Mouse (Mus musculus): ENCODE measurements around the gene Lsm12. TPM values are rescaled to one million over a fixed set of nuclear protein-coding genes. Genes with fewer than 3 reads are reported as not detected.
"Not testable (repeated sequence)": the region's sequence is repeated elsewhere in the genome, so short reads cannot be mapped to it uniquely, and the experiment has no call there.

Lsm12 gene
- polyA plus RNA-seq, 1 experiment: 40.2 TPM

DNA sequence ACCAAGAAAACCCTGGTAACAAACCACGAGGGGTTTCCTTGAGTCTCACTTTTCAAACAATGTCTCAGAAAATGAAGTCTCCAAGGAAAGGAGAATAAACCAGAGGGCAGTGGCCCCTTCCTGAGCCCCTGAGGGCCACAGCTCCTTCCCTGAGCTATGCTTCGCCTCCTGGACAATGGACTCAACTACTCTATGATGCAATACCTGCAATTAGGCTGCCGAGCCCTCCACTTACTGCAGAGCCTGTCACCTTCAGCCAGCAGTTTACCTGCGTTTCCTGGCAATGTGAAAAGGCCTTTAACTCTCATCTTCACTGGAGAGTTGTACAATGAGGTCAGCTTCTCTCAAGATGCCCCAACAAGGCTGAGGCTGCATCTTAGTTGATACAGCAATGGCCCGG, 16.4 kb downstream of the Lsm12 start:
- TF ChIP-seq POLR2A (IDR thresholded peaks at IDR 0.05; ENCODE audit: borderline replicate concordance, insufficient read depth, low read length): no peak
- TF ChIP-seq CTCF (IDR thresholded peaks at IDR 0.05; ENCODE audit: borderline replicate concordance, insufficient read depth, low read depth, low read length): no peak
- 90% methylated on average over 5 of the region's 5 CpGs for WGBS
- Histone ChIP-seq H3K27me3 (ENCODE audit: control insufficient read depth, insufficient read depth, low read length) (no peaks in the 10 kb centered on the region), H3K4me1 (ENCODE audit: control insufficient read depth, insufficient read depth, low read length) (peaks cover 30% of the 10 kb centered on the region), H3K4me3 (replicated peaks; ENCODE audit: insufficient read depth, low read depth, low read length) (no peak overlapping the region), H3K27ac (ENCODE audit: insufficient read depth, low read length) (no peak overlapping the region)
- no peak for DNase-seq

DNA sequence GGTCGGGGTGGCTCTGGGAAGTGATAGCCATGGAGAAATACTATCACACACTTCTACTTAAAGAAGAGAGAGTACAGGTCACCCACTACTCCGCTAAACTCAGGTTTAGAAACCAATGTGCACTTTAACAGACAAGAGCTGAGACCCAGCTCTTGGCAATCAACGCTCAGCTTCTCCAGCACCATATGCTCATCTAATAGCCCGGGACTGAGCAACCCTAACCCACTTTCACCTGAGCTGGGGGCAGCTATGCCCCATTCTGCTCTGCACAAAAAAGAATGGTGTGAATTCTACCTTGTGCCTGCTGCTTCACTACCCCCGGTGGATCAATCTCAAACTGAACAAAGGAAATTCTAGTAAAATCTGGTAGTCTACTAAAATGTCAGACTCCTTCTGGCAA, 17.6 kb downstream of the Lsm12 start:
- TF ChIP-seq POLR2A (IDR thresholded peaks at IDR 0.05; ENCODE audit: borderline replicate concordance, insufficient read depth, low read length) (no peak), CTCF (IDR thresholded peaks at IDR 0.05; ENCODE audit: borderline replicate concordance, insufficient read depth, low read depth, low read length) (no peak)
- H3K4me3 ChIP-seq (replicated peaks; ENCODE audit: insufficient read depth, low read depth, low read length): no peak overlapping the region
- WGBS: 23% methylated on average over 5 of the region's 5 CpGs
- no peaks in the 10 kb centered on the region for H3K27me3 ChIP-seq (ENCODE audit: control insufficient read depth, insufficient read depth, low read length)
- peak; percentile 38 to 66 for DNase-seq
- H3K4me1 ChIP-seq (ENCODE audit: control insufficient read depth, insufficient read depth, low read length): peaks cover 30% of the 10 kb centered on the region
- H3K27ac ChIP-seq (ENCODE audit: insufficient read depth, low read length): no peak overlapping the region

DNA sequence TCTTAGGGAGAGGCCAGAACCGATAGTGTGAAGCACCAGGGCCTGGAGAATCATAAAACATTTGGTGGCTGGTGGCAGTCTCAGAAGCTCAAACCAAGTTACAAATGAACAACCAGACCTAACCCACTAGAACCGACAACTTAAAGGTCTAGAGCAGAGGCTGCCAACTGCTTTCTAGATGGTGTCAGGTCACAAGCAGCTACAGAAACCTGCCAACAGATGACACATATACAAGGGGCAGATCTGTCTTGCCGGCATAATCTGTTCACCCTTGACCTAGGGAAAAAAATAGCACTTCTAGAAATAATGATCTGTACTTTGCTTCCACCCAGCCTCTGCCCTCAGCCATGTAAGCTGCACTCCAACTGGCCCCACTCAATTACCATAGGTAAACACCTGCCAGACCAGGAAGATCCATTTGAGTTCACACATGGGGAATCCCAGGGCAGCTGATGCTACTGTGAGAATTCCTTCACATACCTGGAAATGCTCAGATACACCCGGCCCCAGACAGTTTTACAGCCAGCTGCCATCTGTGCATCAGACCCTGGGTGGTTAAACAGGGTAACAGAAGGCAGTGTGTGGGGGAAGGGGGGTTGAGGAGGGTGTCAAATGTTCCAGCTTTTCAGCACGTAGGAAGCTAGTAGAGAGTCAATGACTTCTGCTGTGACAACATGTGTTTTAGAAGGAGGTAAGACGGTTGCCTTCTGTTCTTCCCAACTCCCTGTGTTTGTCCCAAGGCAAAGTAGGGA, 18.9 kb downstream of the Lsm12 start:
- DNase-seq: peak; percentile 58 to 78
- H3K27ac ChIP-seq (ENCODE audit: insufficient read depth, low read length): peak overlapping the region; percentile 28; the same call in 1 of the 2 replicates
- H3K27me3 ChIP-seq (ENCODE audit: control insufficient read depth, insufficient read depth, low read length): no peaks in the 10 kb centered on the region
- TF ChIP-seq POLR2A (IDR thresholded peaks at IDR 0.05; ENCODE audit: borderline replicate concordance, insufficient read depth, low read length): no peak
- no peak for TF ChIP-seq CTCF (IDR thresholded peaks at IDR 0.05; ENCODE audit: borderline replicate concordance, insufficient read depth, low read depth, low read length)
- 18% methylated on average over 6 of the region's 6 CpGs for WGBS
- H3K4me1 ChIP-seq (ENCODE audit: control insufficient read depth, insufficient read depth, low read length): peaks cover 30% of the 10 kb centered on the region
- no peak overlapping the region for H3K4me3 ChIP-seq (replicated peaks; ENCODE audit: insufficient read depth, low read depth, low read length)

DNA sequence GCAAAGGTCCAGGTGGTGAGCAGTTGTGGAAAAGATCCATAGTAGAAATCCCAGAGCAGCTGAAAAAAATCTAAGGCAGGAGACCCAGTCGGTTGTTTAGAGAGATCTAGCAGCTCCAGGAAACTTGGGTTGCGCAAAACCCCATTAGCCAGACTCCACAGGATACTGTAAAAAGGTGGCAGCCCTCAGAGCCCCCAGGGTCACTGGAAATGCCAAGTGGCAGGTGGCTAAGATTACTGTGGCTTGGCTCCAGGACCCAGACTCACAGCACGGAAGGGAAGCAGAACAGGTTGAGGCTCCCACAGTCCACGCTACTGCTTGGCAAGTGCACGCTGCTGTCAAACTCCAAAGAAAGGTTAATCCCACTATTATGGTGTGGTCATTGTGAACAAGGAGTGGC, 25.3 kb downstream of the Lsm12 start:
- peak; percentile 83 to 91 for DNase-seq
- TF ChIP-seq POLR2A (IDR thresholded peaks at IDR 0.05; ENCODE audit: borderline replicate concordance, insufficient read depth, low read length): no peak
- TF ChIP-seq CTCF (IDR thresholded peaks at IDR 0.05; ENCODE audit: borderline replicate concordance, insufficient read depth, low read depth, low read length): no peak
- H3K4me1 ChIP-seq (ENCODE audit: control insufficient read depth, insufficient read depth, low read length): peaks cover 8% of the 10 kb centered on the region; the same call in 1 of the 2 replicates
- no peaks in the 10 kb centered on the region for H3K27me3 ChIP-seq (ENCODE audit: control insufficient read depth, insufficient read depth, low read length)
- 10% methylated on average over 5 of the region's 5 CpGs for WGBS
- H3K4me3 ChIP-seq (replicated peaks; ENCODE audit: insufficient read depth, low read depth, low read length): no peak overlapping the region
- no peak overlapping the region for H3K27ac ChIP-seq (ENCODE audit: insufficient read depth, low read length)

DNA sequence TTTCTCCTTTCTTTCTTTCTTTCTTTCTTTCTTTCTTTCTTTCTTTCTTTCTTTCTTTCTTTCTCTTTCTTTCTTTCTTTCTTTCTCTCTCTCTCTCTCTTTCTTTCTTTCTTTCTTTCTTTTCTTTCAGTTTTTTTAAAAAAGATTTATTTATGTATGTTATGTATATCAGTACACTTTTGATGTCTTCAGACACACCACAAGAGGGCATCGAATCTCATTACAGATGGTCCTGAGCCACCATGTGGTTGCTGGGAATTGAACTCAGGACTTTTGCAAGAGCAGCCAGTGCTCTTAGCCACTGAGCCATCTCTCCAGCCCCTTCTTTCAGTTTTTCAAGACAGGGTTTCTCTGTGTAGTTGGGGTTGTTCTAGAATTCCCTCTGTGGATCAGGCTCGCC, 27.1 kb downstream of the Lsm12 start:
- H3K4me1 ChIP-seq (ENCODE audit: control insufficient read depth, insufficient read depth, low read length); H3K27ac ChIP-seq (ENCODE audit: insufficient read depth, low read length); H3K4me3 ChIP-seq (replicated peaks; ENCODE audit: insufficient read depth, low read depth, low read length); H3K27me3 ChIP-seq (ENCODE audit: control insufficient read depth, insufficient read depth, low read length); DNase-seq: not testable (repeated sequence)
- WGBS: 92% methylated on average over 2 of the region's 2 CpGs

DNA sequence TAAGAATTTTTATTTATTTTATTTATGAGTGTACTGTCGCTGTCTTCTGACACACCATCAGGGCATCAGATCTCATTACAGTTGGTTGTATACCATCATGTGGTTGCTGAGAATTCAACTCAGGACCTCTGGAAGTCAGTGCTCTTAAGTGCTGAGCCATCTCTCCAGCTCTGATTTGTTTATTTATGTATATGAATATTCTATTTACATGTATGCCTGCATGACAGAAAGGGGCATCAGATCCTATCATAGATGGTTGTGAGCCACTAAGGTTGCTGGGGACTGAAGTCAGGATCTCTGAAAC, 28.4 kb downstream of the Lsm12 start:
- Histone ChIP-seq H3K27me3 (ENCODE audit: control insufficient read depth, insufficient read depth, low read length) (no peaks in the 10 kb centered on the region), H3K27ac (ENCODE audit: insufficient read depth, low read length) (no peak overlapping the region), H3K4me1 (ENCODE audit: control insufficient read depth, insufficient read depth, low read length) (peaks cover 8% of the 10 kb centered on the region; the same call in 1 of the 2 replicates), H3K4me3 (replicated peaks; ENCODE audit: insufficient read depth, low read depth, low read length) (no peak overlapping the region)
- DNase-seq: no peak
- TF ChIP-seq CTCF (IDR thresholded peaks at IDR 0.05; ENCODE audit: borderline replicate concordance, insufficient read depth, low read depth, low read length) (no peak), POLR2A (IDR thresholded peaks at IDR 0.05; ENCODE audit: borderline replicate concordance, insufficient read depth, low read length) (no peak)
- 8% methylated on average over 1 of the region's 1 CpGs for WGBS

DNA sequence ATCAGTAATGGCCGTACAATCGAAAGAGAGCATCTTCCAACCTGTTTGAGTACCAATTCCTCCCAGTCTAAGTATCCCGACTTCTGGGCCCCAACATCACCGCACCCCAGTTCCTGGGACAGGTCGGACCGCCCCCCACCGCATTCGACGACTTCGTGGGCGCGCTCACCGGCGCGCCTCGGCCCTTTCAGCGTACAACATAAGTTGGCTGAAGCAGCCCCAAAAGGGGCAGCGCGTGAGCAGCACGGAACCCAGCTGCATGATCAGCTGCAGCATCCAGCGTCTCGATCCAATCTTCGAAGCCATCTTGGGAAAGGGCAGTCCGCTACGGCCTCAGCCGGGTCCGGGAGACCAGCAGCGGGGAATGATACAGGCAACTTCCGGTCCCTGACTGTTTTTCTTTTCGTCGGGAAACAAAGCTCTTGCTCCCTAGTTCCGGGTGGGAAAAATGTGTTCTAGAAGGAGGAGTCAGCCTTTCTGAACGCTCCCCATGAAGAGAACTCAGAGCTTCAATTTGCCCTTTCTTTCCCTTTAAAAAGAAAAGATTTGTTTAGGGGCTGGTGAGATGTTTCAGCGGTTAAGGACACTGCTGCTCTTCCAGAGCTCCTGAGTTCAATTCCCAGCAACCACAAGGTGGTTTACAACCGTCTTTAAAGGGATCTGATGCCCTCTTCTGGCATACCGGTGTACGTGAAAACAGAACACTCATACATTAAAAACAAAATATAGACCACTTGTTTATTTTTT, 28.9 kb downstream of the Lsm12 start, which contains the start of gene Tmem101:
Gene Tmem101, minus strand, starts transcription at position 366 of the 747 bp plus-strand sequence.
- under 1% methylated on average over 37 of the region's 37 CpGs for WGBS
- TF ChIP-seq CTCF (IDR thresholded peaks at IDR 0.05; ENCODE audit: borderline replicate concordance, insufficient read depth, low read depth, low read length): no peak; the same call in 1 of the 2 replicates
- TF ChIP-seq POLR2A (IDR thresholded peaks at IDR 0.05; ENCODE audit: borderline replicate concordance, insufficient read depth, low read length): peak; percentile 70; the same call in 1 of the 2 replicates
- Histone ChIP-seq H3K4me1 (ENCODE audit: control insufficient read depth, insufficient read depth, low read length) (peaks cover 8% of the 10 kb centered on the region; the same call in 1 of the 2 replicates), H3K27ac (ENCODE audit: insufficient read depth, low read length) (peak within 1 kb of the TSS; percentile 52; the same call in 1 of the 2 replicates), H3K27me3 (ENCODE audit: control insufficient read depth, insufficient read depth, low read length) (no peaks in the 10 kb centered on the region), H3K4me3 (replicated peaks; ENCODE audit: insufficient read depth, low read depth, low read length) (peak within 1 kb of the TSS; percentile 94)
- DNase-seq: peak; percentile 88 to 90
